Mouse (Mus musculus) kidney, embryonic 15.5 days (tissue): Measurements from ENCODE around the gene Aff3. TPM values are rescaled to one million over a fixed set of nuclear protein-coding genes. Genes with fewer than 3 reads are reported as not detected.

Experiments used
- ATAC-seq: fragments of 200-750 bp; cut with Nextera tagmentation; replicated peaks from 2 replicates; pipeline ENCODE4 v1.8.0; 2017; ENCODE audit warnings: moderate TSS enrichment; ENCODE audit not compliant: low FRiP score
- H3K27ac ChIP-seq: fragments of 300-500 bp; sonication (generic); 2 replicates; pipeline ENCODE4 v1.5.1; 2015; ENCODE audit warnings: mild to moderate bottlenecking, inconsistent platforms
- H3K27me3 ChIP-seq: fragments of 300-500 bp; sonication (generic); 2 replicates; pipeline ENCODE4 v1.6.1; 2015; ENCODE audit warnings: inconsistent platforms
- H3K36me3 ChIP-seq: fragments of 300-500 bp; sonication (generic); 2 replicates; pipeline ENCODE4 v1.6.1; 2015; ENCODE audit warnings: inconsistent platforms
- H3K4me1 ChIP-seq: fragments of 300-500 bp; sonication (generic); 2 replicates; pipeline ENCODE4 v1.6.1; 2015; ENCODE audit warnings: inconsistent platforms
- H3K4me2 ChIP-seq: fragments of 300-500 bp; sonication (generic); 2 replicates; pipeline ENCODE4 v1.6.1; 2015; ENCODE audit warnings: moderate library complexity, mild to moderate bottlenecking, inconsistent platforms
- H3K4me3 ChIP-seq: fragments of 300-500 bp; sonication (generic); replicated peaks from 2 replicates; pipeline ENCODE4 v1.5.1; 2015; ENCODE audit warnings: mild to moderate bottlenecking, inconsistent platforms
- H3K9ac ChIP-seq: fragments of 300-500 bp; sonication (generic); 2 replicates; pipeline ENCODE4 v1.6.1; 2015; ENCODE audit warnings: mild to moderate bottlenecking, inconsistent platforms
- H3K9me3 ChIP-seq: fragments of 300-500 bp; sonication (generic); replicated peaks from 2 replicates; pipeline ENCODE4 v1.6.1; 2016; ENCODE audit warnings: inconsistent platforms
- WGBS: fragments of 180-500 bp; shearing (Covaris S2); methylation state at CpG from one replicate; pipeline ENCODE4 v1.1.7; 2015; ENCODE audit warnings: mixed read lengths; 5-methylcytosine and 5-hydroxymethylcytosine counted together
- polyA plus RNA-seq: library from polyadenylated mRNA; unstranded; fragments of >200 nt; fragmentation: Nextera tagmentation; extraction: Ambion mirVana; gene quantifications from 2 replicates; pipeline ENCODE4 v1.2.1, GENCODE M21; 2015

The Aff3 gene
- polyA plus RNA-seq, 1 experiment from 2014 or later: 7.5 TPM

GRCm38 (mm10) chr1:38454921-38455320 is 209.8 kb downstream of the Aff3 start:
- Histone ChIP-seq H3K27ac (no peak overlapping the region), H3K4me1 (peaks cover 21% of the 10 kb centered on the region), H3K27me3 (no peaks in the 10 kb centered on the region), H3K4me2 (no peak overlapping the region), H3K9ac (no peak overlapping the region), H3K9me3 (no peaks in the 10 kb centered on the region), H3K4me3 (no peak overlapping the region), H3K36me3 (no peaks in the 10 kb centered on the region)
- 85% methylated on average over 8 of the region's 8 CpGs for WGBS
- ATAC-seq: no peak

- H3K9me3 ChIP-seq: no peaks in the 10 kb centered on the region
- H3K27me3 ChIP-seq: no peaks in the 10 kb centered on the region
- no peak overlapping the region for H3K9ac ChIP-seq
- ATAC-seq: no peak
- peaks cover 19% of the 10 kb centered on the region for H3K4me1 ChIP-seq
- no peaks in the 10 kb centered on the region for H3K36me3 ChIP-seq
- no peak overlapping the region for H3K4me2 ChIP-seq
- 88% methylated on average over 6 of the region's 6 CpGs for WGBS
- no peak overlapping the region for H3K27ac ChIP-seq
- H3K4me3 ChIP-seq: no peak overlapping the region
These were observed 213.4 kb downstream of the Aff3 start for GRCm38 (mm10) chr1:38451367-38451766.

GRCm38 (mm10) chr1:38450677-38451076 is 214.1 kb downstream of the Aff3 start:
- H3K36me3 ChIP-seq: no peaks in the 10 kb centered on the region
- no peak overlapping the region for H3K27ac ChIP-seq
- no peak for ATAC-seq
- no peaks in the 10 kb centered on the region for H3K9me3 ChIP-seq
- H3K9ac ChIP-seq: no peak overlapping the region
- H3K4me3 ChIP-seq: no peak overlapping the region
- 95% methylated on average over 12 of the region's 12 CpGs for WGBS
- H3K4me2 ChIP-seq: no peak overlapping the region
- peaks cover 19% of the 10 kb centered on the region for H3K4me1 ChIP-seq
- no peaks in the 10 kb centered on the region for H3K27me3 ChIP-seq

GRCm38 (mm10) chr1:38449816-38450478 is 214.8 kb downstream of the Aff3 start:
- Histone ChIP-seq H3K36me3 (no peaks in the 10 kb centered on the region), H3K4me1 (peaks cover 19% of the 10 kb centered on the region), H3K4me3 (no peak overlapping the region), H3K4me2 (no peak overlapping the region), H3K27me3 (no peaks in the 10 kb centered on the region), H3K27ac (no peak overlapping the region), H3K9me3 (no peaks in the 10 kb centered on the region), H3K9ac (no peak overlapping the region)
- WGBS: 72% methylated on average over 7 of the region's 7 CpGs
- ATAC-seq: no peak

GRCm38 (mm10) chr1:38448854-38449253 is 215.9 kb downstream of the Aff3 start:
- WGBS: 34% methylated on average over 3 of the region's 3 CpGs
- H3K4me3 ChIP-seq: no peak overlapping the region
- peak overlapping the region; percentile 15; the same call in 1 of the 2 replicates for H3K27ac ChIP-seq
- H3K9ac ChIP-seq: no peak overlapping the region
- ATAC-seq: peak; percentile 47
- no peak overlapping the region for H3K4me2 ChIP-seq
- peaks cover 19% of the 10 kb centered on the region for H3K4me1 ChIP-seq
- no peaks in the 10 kb centered on the region for H3K9me3 ChIP-seq
- no peaks in the 10 kb centered on the region for H3K36me3 ChIP-seq
- no peaks in the 10 kb centered on the region for H3K27me3 ChIP-seq

DNA sequence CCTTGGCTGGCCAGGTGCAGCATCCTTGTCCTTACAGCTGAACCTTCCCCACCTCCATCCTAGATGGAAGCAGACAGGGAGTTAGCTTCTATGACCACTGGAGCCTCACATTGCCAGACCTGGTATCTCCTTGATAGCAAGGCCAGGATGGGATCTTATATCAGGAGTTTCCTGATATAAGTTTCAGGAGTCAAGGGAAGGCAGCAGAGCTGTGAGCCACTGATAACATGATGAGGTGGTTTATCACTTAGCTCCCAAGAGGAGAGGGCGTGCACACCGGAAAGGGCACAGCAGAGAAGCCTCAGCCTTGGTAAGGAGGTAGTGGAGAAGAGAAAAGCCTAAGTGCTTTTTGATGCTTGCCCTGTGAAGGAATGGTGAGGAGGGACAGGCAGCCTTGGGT is 217.2 kb downstream of the Aff3 start:
- Histone ChIP-seq H3K36me3 (no peaks in the 10 kb centered on the region), H3K9ac (no peak overlapping the region), H3K27me3 (no peaks in the 10 kb centered on the region), H3K4me1 (peaks cover 28% of the 10 kb centered on the region), H3K27ac (no peak overlapping the region), H3K4me2 (no peak overlapping the region), H3K9me3 (no peaks in the 10 kb centered on the region), H3K4me3 (no peak overlapping the region)
- WGBS: 74% methylated on average over 2 of the region's 2 CpGs
- ATAC-seq: peak; percentile 71

DNA sequence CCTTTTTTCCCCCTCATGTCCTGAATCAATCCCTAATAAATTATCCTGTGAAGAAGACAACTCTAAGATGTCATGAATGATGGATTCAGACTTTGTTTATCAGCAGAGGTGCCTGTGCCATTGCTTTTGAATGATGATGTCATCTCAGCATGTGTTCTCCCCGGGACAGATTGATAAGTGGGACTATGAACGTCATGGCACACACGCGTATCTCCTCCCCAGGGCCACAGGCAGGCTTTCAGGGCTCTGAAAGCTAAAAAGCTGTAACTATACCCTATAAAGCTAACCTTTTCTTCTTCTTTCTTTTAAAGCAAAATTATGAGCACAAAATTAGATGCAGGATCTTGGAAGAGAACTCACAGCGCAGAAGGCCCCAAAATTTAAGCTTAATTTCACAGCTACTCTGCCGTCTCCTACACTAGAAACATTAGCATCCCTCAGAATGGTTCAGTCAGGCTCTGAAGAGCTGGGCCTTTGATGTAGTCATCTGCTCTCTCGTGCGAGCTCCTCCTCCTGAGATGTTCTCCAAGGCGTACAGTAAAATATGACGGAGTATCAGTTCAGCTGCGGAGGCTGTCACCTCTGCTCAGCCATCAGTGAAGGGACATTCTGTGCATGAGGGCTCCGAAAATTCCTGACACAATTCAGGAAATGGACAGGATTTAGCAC is 218.5 kb downstream of the Aff3 start:
- H3K4me2 ChIP-seq: no peak overlapping the region
- no peaks in the 10 kb centered on the region for H3K27me3 ChIP-seq
- no peak overlapping the region for H3K27ac ChIP-seq
- WGBS: 66% methylated on average over 12 of the region's 12 CpGs
- no peak overlapping the region for H3K4me3 ChIP-seq
- no peaks in the 10 kb centered on the region for H3K9me3 ChIP-seq
- H3K9ac ChIP-seq: no peak overlapping the region
- no peaks in the 10 kb centered on the region for H3K36me3 ChIP-seq
- H3K4me1 ChIP-seq: peaks cover 41% of the 10 kb centered on the region
- ATAC-seq: no peak

DNA sequence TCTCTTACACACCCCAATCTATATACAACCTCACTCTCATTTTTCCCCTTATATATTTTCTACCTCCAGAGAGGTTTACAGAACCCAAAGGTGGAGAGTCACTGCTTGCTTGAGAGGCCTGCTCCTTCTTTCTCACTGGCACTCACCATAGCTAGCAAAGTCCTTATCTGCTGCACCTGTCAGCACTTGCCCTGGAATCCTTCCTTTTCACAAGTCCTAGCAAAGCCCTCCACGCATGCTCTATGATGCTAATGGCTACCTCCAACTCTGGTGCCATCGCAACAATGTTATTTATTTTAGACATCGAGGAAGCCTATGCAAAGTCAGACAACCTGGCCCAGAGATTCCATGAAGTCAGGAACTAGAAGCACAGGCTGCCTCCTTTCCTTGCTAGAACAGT is 221.9 kb downstream of the Aff3 start:
- Histone ChIP-seq H3K36me3 (no peaks in the 10 kb centered on the region), H3K9me3 (no peaks in the 10 kb centered on the region)
- WGBS: 88% methylated on average over 3 of the region's 3 CpGs

DNA sequence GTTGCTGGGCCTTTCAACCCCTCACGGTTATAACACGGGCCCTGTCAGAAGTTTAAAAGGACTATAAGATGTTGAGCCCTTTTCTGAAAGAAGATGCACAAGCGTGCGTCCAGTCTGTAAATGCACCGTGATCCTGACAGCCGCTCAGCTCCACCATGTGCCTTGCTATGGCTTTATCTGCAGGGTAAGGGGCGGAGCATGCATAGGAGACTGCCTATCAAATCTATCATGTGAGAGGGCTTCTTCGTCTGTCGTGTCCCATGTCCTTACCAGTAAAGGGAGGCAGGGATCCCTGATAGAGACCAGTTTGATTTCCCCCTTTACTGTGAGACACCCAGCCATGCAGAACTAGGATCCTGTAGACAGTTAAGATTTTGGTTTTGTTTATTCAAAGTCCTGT is 222.3 kb downstream of the Aff3 start:
- WGBS: 74% methylated on average over 9 of the region's 9 CpGs
- H3K9ac ChIP-seq: no peak overlapping the region
- H3K4me3 ChIP-seq: no peak overlapping the region
- no peaks in the 10 kb centered on the region for H3K27me3 ChIP-seq
- H3K4me2 ChIP-seq: no peak overlapping the region
- no peak overlapping the region for H3K27ac ChIP-seq
- H3K9me3 ChIP-seq: no peaks in the 10 kb centered on the region
- H3K36me3 ChIP-seq: no peaks in the 10 kb centered on the region
- peaks cover 61% of the 10 kb centered on the region for H3K4me1 ChIP-seq
- no peak for ATAC-seq

More for the DNA sequence above, 221.9 kb downstream of the Aff3 start:
- H3K4me2 ChIP-seq: no peak overlapping the region
- H3K4me3 ChIP-seq: no peak overlapping the region
- no peak overlapping the region for H3K27ac ChIP-seq
- ATAC-seq: no peak
- no peaks in the 10 kb centered on the region for H3K27me3 ChIP-seq
- peaks cover 60% of the 10 kb centered on the region for H3K4me1 ChIP-seq
- H3K9ac ChIP-seq: no peak overlapping the region

DNA sequence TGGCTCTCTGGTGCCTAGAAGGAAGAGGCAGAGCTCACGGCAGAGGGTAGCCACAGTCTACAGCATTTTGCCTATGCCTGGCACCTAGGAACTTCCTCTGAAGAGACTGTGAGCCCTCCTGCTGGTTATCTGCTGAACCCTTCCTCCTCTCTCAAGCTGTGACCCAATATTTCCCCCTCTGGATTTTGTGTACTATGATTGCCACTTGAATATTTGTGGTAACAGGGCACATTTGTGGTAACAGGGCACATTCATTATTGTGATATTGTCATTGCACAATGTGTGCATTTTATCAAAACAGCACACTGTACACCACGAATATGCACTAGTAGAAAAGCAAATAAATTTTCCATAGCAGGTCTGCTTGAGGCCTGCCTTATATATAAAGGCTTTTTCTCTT is 223.0 kb downstream of the Aff3 start:
- Histone ChIP-seq H3K9me3 (no peaks in the 10 kb centered on the region), H3K36me3 (no peaks in the 10 kb centered on the region), H3K9ac (no peak overlapping the region), H3K4me3 (no peak overlapping the region), H3K27ac (0 out of 2 replicates have a peak overlapping the region, but pooled peaks have one; percentile 70), H3K4me2 (no peak overlapping the region), H3K27me3 (no peaks in the 10 kb centered on the region), H3K4me1 (peaks cover 62% of the 10 kb centered on the region)
- 56% methylated on average over 2 of the region's 2 CpGs for WGBS
- no peak for ATAC-seq

- no peak for ATAC-seq
- Histone ChIP-seq H3K4me3 (no peak overlapping the region), H3K36me3 (no peaks in the 10 kb centered on the region), H3K9ac (no peak overlapping the region), H3K4me1 (peaks cover 70% of the 10 kb centered on the region), H3K27me3 (no peaks in the 10 kb centered on the region), H3K27ac (peak overlapping the region; percentile 91), H3K9me3 (no peaks in the 10 kb centered on the region), H3K4me2 (peak overlapping the region; percentile 39)
- WGBS: 34% methylated on average over 6 of the region's 6 CpGs
These were observed 224.3 kb downstream of the Aff3 start for GRCm38 (mm10) chr1:38440471-38440815.

- Histone ChIP-seq H3K4me2 (peak overlapping the region; percentile 39), H3K36me3 (no peaks in the 10 kb centered on the region), H3K27ac (peak overlapping the region; percentile 91), H3K27me3 (no peaks in the 10 kb centered on the region), H3K9ac (no peak overlapping the region), H3K4me3 (no peak overlapping the region), H3K9me3 (no peaks in the 10 kb centered on the region), H3K4me1 (peaks cover 70% of the 10 kb centered on the region)
- peak; percentile 90 for ATAC-seq
- 17% methylated on average over 4 of the region's 4 CpGs for WGBS
These were observed 224.8 kb downstream of the Aff3 start for GRCm38 (mm10) chr1:38439751-38440470.
